Mouse (Mus musculus): ENCODE data around the gene Sh3rf3. TPM values are rescaled to one million over a fixed set of nuclear protein-coding genes. Genes with fewer than 3 reads are reported as not detected.

Gene Sh3rf3
- polyA plus RNA-seq, 1 experiment from 2014 or later, result 0.17 TPM

DNA sequence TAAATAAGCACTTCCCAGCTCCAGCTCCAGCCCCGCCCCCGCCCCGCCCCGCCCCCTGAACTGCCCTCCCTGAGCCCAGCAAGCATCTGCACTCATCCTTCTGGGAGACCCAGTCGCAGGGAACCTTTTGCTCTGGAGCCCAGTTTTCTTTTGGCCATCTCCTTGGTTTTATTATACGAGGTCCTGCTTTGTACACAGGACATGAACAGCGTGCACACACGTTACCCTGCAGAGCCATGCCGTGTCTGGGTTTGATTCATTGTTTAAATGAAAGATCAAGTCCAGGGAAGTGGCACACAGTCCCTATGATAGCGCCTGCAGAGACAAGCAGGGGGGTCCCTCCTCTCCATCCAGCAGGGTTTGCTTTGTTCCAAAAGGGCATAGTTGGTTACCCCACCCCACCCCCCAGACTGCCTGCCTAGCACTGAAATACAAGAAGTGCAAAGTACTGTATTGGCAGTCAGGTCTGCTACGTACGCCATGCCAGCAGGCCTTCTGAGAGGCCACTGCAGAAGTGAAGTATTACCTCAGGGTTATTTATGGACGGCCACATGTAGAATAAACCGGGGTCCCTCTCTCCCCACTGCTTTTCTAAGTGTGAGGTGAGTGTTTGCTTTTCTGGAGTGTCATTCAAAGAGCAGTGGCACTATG is 41.5 kb downstream of the Sh3rf3 start:
- ATAC-seq (ENCODE audit: insufficient number of reproducible peaks, low FRiP score), result no peak
- 14% methylated on average over 14 of the region's 14 CpGs for WGBS
- Histone ChIP-seq H3K4me3 (no peak overlapping the region), H3K9ac (no peak overlapping the region), H3K36me3 (no peaks in the 10 kb centered on the region), H3K4me1 (replicated peaks) (peaks cover 12% of the 10 kb centered on the region), H3K27ac (ENCODE audit: poor library complexity, severe bottlenecking) (no peak overlapping the region), H3K4me2 (peak overlapping the region; percentile 47), H3K27me3 (replicated peaks) (peaks cover 6% of the 10 kb centered on the region; the same call in 1 of the 2 replicates), H3K9me3 (replicated peaks) (no peaks in the 10 kb centered on the region)

DNA sequence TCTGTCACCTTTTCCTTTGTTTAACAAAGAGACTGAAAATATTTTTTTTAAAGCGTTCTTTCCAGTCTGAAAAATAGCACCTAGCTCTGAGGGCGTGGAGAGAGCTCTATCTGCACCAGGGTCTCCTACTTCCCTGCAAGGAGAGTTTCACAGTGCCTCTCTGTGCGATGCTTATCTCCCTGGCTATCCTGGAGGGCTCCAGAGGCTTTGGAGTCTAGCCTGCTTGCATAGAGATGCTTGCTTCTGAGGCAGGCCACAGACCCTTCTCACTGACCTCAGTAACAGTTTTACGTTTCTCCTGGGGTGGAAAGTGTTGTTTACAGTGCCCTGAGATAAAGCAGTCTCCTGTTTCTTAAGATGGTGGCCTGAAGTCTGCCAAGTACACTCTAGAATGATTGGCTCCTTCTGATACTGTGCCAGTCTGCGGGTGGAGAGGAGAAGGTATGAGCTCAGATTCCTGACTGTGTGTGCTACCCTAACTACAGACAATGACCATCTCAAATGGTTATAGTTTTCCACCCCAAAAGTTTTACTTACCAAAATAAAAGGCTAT is 42.1 kb downstream of the Sh3rf3 start:
- H3K27ac ChIP-seq (ENCODE audit: poor library complexity, severe bottlenecking), result no peak overlapping the region
- H3K9me3 ChIP-seq (replicated peaks), result no peaks in the 10 kb centered on the region
- H3K36me3 ChIP-seq, result no peaks in the 10 kb centered on the region
- H3K4me1 ChIP-seq (replicated peaks), result peaks cover 12% of the 10 kb centered on the region
- no peak overlapping the region for H3K4me2 ChIP-seq
- no peak overlapping the region for H3K9ac ChIP-seq
- H3K4me3 ChIP-seq, result no peak overlapping the region
- 15% methylated on average over 5 of the region's 5 CpGs for WGBS
- no peak for ATAC-seq (ENCODE audit: insufficient number of reproducible peaks, low FRiP score)
- H3K27me3 ChIP-seq (replicated peaks), result peaks cover 6% of the 10 kb centered on the region; the same call in 1 of the 2 replicates

DNA sequence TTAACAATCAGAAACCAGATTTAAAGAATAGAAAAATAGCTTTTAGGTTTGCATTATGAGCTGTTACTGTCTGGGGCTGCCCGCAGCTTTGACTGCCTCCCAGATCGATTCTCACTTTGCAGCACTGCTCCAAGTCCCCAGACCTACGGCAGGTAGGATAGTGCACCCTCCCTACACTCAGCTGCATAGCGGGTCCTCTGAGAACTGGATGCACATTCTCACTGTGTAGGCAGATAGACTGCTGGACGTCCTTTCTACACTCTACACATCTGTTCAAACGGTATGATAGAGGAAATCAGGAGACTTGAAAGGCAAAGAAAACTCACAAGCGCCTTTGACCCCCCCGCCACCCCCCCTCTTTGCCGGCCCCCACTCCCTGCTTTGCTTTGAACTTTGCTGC is 42.7 kb downstream of the Sh3rf3 start:
- no peak overlapping the region for H3K4me2 ChIP-seq
- H3K27ac ChIP-seq (ENCODE audit: poor library complexity, severe bottlenecking), result no peak overlapping the region
- peaks cover 12% of the 10 kb centered on the region for H3K4me1 ChIP-seq (replicated peaks)
- no peak for ATAC-seq (ENCODE audit: insufficient number of reproducible peaks, low FRiP score)
- no peak overlapping the region for H3K9ac ChIP-seq
- H3K27me3 ChIP-seq (replicated peaks), result peaks cover 6% of the 10 kb centered on the region; the same call in 1 of the 2 replicates
- H3K36me3 ChIP-seq, result no peaks in the 10 kb centered on the region
- H3K4me3 ChIP-seq, result no peak overlapping the region
- H3K9me3 ChIP-seq (replicated peaks), result no peaks in the 10 kb centered on the region
- WGBS, result 65% methylated on average over 9 of the region's 9 CpGs

DNA sequence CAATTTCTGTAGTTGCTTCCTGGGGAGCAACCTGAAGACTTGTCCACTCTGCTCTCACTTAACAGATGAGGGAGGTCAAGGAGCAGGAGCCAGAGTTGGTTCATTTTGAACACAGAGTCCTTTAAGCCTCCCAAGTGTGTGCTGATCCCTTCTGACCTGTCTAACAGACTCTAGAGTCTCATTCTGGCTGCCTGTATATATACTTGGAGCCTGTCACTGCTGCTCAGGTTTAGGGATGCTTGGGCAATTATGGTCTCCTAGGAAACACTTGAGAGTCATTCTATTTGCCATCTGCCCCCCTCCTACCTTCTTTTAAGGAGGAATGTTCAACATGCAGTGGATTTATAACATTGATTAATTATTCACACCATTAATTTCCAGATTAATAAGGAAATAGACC is 43.6 kb downstream of the Sh3rf3 start:
- H3K36me3 ChIP-seq, result no peaks in the 10 kb centered on the region
- H3K4me1 ChIP-seq (replicated peaks), result peaks cover 12% of the 10 kb centered on the region
- no peak for ATAC-seq (ENCODE audit: insufficient number of reproducible peaks, low FRiP score)
- no peak overlapping the region for H3K9ac ChIP-seq
- H3K27me3 ChIP-seq (replicated peaks), result peaks cover 2% of the 10 kb centered on the region; the same call in 1 of the 2 replicates
- H3K27ac ChIP-seq (ENCODE audit: poor library complexity, severe bottlenecking), result no peak overlapping the region
- no peaks in the 10 kb centered on the region for H3K9me3 ChIP-seq (replicated peaks)
- no peak overlapping the region for H3K4me3 ChIP-seq
- no peak overlapping the region for H3K4me2 ChIP-seq

DNA sequence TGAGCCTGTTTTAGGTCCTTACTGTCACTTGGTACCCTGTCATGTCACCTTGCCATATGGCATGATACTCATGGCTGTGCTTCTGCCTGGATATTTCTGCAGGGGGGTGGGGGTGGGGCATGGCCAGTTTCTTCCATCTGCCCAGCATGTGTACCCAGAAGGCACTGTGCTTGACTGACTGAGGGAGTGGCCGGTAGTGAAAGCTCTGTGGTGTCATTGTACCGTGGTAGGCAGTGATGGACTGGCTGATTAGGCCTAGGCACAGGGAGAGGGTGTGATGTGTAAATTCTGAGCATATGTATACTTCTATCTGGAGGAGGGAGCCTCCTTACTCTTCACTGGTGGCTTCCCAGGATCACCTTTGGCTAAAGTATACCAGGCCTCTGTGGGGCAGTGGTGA is 51.6 kb downstream of the Sh3rf3 start:
- Histone ChIP-seq H3K4me1 (replicated peaks) (no peaks in the 10 kb centered on the region), H3K9ac (no peak overlapping the region), H3K9me3 (replicated peaks) (no peaks in the 10 kb centered on the region), H3K27me3 (replicated peaks) (no peaks in the 10 kb centered on the region), H3K36me3 (no peaks in the 10 kb centered on the region), H3K4me2 (no peak overlapping the region), H3K4me3 (no peak overlapping the region), H3K27ac (ENCODE audit: poor library complexity, severe bottlenecking) (no peak overlapping the region)
- 61% methylated on average over 2 of the region's 2 CpGs for WGBS
- no peak for ATAC-seq (ENCODE audit: insufficient number of reproducible peaks, low FRiP score)

DNA sequence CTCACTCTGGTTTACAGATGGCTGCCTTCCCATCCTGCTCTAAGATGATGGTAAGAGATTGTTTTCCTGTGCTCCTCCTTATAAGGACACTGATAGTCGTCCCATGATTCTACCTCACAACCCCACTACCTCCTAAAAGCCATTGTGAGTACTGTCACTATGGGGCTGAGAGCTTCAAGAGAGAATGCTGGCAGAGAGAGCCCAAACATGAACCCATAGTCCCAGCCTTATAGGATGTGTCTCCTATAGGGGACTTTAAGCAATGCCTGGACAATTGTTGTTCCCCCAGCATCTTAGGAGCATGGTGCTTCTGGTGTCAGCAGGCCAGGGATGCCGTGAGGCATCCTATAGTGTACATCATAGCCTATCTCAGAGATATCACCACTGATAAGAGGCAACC is 54.4 kb downstream of the Sh3rf3 start:
- Histone ChIP-seq H3K4me1 (replicated peaks) (no peaks in the 10 kb centered on the region), H3K4me3 (no peak overlapping the region), H3K27me3 (replicated peaks) (no peaks in the 10 kb centered on the region), H3K4me2 (no peak overlapping the region), H3K36me3 (no peaks in the 10 kb centered on the region), H3K9ac (no peak overlapping the region), H3K9me3 (replicated peaks) (no peaks in the 10 kb centered on the region), H3K27ac (ENCODE audit: poor library complexity, severe bottlenecking) (no peak overlapping the region)
- ATAC-seq (ENCODE audit: insufficient number of reproducible peaks, low FRiP score), result no peak
- 76% methylated on average over 2 of the region's 2 CpGs for WGBS

DNA sequence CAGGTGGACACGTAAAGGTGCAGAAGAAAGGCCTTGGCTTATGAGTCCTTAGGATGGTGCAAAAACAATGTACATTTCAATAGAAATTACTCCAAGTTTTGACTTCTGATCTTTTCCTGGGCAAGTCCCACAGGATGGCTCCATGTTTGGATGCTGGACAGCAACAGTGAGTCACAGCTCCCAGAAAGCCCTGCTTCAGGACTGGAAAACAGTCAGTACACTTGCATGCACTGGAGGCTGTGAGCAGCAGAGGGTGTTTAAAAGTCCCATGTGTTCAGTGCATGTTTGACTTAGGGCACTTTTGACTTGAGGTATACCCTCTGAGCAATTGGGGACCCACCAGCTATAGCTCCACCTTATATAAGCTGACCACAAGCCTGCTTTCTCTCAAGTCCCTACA is 56.7 kb downstream of the Sh3rf3 start:
- no peak overlapping the region for H3K4me3 ChIP-seq
- no peak for ATAC-seq (ENCODE audit: insufficient number of reproducible peaks, low FRiP score)
- H3K4me1 ChIP-seq (replicated peaks), result no peaks in the 10 kb centered on the region
- H3K9ac ChIP-seq, result no peak overlapping the region
- H3K27me3 ChIP-seq (replicated peaks), result no peaks in the 10 kb centered on the region
- no peaks in the 10 kb centered on the region for H3K9me3 ChIP-seq (replicated peaks)
- H3K36me3 ChIP-seq, result no peaks in the 10 kb centered on the region
- no peak overlapping the region for H3K27ac ChIP-seq (ENCODE audit: poor library complexity, severe bottlenecking)
- 89% methylated on average over 1 of the region's 1 CpGs for WGBS
- no peak overlapping the region for H3K4me2 ChIP-seq

DNA sequence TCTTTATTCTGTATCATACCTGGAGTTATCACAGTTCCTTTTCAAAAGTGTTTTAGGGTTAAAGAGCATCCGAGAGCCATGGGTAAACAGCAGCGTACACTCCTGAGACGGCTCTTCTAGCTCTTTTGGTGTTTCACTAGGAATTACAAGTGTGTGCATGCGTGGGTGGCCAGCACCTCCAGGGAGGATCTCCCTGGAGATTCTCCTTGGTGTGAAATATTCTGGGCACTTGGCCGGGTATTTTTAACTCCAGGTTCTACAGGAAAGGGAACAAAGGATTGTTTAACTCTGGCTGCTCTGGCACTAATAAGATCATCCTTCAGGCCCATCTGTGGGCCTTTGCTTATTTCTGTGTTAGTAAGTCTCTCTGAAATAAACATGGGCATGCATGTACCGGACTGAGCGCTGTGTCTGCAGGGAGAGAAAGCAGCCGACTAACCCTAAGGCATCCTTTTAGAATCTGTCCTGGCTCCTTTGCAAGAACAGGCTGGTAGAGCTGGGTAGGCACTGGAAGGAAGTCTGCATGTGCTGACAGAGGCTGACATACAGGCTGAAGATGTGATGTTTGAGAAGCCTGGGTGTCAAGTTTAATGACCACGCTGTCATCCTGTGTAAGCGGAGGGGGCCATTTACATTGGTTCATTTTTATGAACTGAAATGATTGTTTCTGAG is 58.1 kb downstream of the Sh3rf3 start:
- WGBS, result 70% methylated on average over 10 of the region's 10 CpGs
- H3K4me2 ChIP-seq, result no peak overlapping the region
- no peak overlapping the region for H3K27ac ChIP-seq (ENCODE audit: poor library complexity, severe bottlenecking)
- no peaks in the 10 kb centered on the region for H3K9me3 ChIP-seq (replicated peaks)
- no peak overlapping the region for H3K9ac ChIP-seq
- no peaks in the 10 kb centered on the region for H3K36me3 ChIP-seq
- no peaks in the 10 kb centered on the region for H3K27me3 ChIP-seq (replicated peaks)
- ATAC-seq (ENCODE audit: insufficient number of reproducible peaks, low FRiP score), result no peak
- no peak overlapping the region for H3K4me3 ChIP-seq
- H3K4me1 ChIP-seq (replicated peaks), result no peaks in the 10 kb centered on the region

DNA sequence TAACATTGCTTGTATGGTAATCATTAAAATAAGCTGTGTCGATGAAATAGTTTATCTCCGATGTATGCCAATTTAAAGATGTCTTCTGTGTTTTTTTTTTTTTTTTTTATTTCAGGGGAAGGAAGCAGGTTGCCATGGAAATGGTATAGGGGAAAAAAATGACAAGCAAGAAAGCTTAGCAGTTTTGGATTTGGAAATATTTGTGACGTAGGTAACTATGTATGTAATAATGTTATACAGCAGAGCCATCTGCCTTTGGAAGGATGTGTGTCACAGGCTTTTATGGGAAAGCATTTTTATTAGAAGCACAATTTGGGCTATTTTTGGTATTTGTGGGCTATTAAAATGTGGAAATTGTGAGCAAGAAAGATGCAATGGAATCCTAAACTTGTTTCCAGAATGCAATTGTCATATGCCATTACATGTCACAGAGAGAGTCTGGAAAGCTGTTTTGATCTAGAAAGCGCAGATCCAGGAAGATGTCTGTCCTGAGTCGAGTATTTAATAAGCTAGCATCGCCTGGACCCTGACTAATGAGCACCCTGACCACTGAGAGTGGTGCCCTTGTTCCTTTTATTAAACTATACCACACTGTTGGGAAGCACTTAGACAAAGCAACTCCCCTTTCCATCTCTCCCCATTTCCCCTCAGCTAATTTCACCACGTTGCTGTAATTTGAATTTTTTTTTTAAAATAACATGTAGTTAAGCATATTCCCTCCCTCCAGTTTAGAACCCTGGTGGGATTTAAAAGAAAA is 58.8 kb downstream of the Sh3rf3 start:
- H3K27ac ChIP-seq (ENCODE audit: poor library complexity, severe bottlenecking), result no peak overlapping the region
- no peaks in the 10 kb centered on the region for H3K9me3 ChIP-seq (replicated peaks)
- H3K9ac ChIP-seq, result no peak overlapping the region
- no peaks in the 10 kb centered on the region for H3K27me3 ChIP-seq (replicated peaks)
- WGBS, result 79% methylated on average over 7 of the region's 7 CpGs
- H3K4me2 ChIP-seq, result no peak overlapping the region
- no peaks in the 10 kb centered on the region for H3K4me1 ChIP-seq (replicated peaks)
- ATAC-seq (ENCODE audit: insufficient number of reproducible peaks, low FRiP score), result no peak
- no peaks in the 10 kb centered on the region for H3K36me3 ChIP-seq
- no peak overlapping the region for H3K4me3 ChIP-seq

DNA sequence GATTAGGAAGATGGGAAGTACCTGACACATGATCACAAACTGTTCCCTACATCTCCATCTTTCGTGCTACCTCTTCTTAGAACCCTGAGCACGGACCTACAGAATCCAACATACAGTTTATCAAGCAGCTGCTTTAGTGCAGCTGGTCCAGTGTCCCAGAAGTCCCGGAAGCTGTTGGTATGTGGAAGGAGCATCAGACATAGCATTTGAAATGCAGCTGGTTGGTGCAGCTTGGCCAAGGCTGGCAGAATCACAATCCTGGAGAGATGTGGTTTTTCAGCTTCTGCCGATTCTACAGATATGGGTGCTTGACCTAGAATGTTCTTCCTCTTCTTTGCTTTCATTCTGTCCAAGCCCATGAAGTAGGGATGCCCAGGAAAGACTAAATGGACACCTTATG is 64.7 kb downstream of the Sh3rf3 start:
- no peak overlapping the region for H3K9ac ChIP-seq
- 86% methylated on average over 4 of the region's 4 CpGs for WGBS
- H3K4me3 ChIP-seq, result no peak overlapping the region
- H3K36me3 ChIP-seq, result no peaks in the 10 kb centered on the region
- peaks cover 11% of the 10 kb centered on the region; the same call in 1 of the 2 replicates for H3K9me3 ChIP-seq (replicated peaks)
- no peak for ATAC-seq (ENCODE audit: insufficient number of reproducible peaks, low FRiP score)
- H3K27me3 ChIP-seq (replicated peaks), result no peaks in the 10 kb centered on the region
- no peak overlapping the region for H3K4me2 ChIP-seq
- H3K27ac ChIP-seq (ENCODE audit: poor library complexity, severe bottlenecking), result no peak overlapping the region
- H3K4me1 ChIP-seq (replicated peaks), result no peaks in the 10 kb centered on the region

DNA sequence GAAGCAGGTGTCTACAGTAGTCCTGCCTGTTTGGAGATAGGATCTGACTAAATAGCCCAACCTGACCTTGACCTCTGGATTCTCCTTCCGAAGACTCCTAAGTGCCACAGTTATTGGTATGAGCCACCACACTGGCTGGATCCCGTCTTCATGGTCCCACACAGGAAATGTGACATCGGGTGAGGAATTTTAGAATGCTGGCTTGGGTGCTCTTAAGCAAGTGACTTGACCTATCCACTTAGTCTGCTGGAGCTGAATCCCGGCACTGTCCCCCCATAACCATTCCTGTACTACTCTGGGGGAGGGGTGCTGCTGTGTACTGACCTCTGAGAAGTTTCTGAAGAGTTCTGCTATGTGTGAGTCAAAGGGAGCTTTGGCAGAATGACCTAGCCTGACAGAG is 65.5 kb downstream of the Sh3rf3 start:
- Histone ChIP-seq H3K4me1 (replicated peaks) (no peaks in the 10 kb centered on the region), H3K4me3 (no peak overlapping the region), H3K9ac (no peak overlapping the region), H3K27ac (ENCODE audit: poor library complexity, severe bottlenecking) (no peak overlapping the region), H3K36me3 (no peaks in the 10 kb centered on the region), H3K4me2 (no peak overlapping the region), H3K9me3 (replicated peaks) (peaks cover 11% of the 10 kb centered on the region; the same call in 1 of the 2 replicates), H3K27me3 (replicated peaks) (no peaks in the 10 kb centered on the region)
- WGBS, result 79% methylated on average over 4 of the region's 4 CpGs
- no peak for ATAC-seq (ENCODE audit: insufficient number of reproducible peaks, low FRiP score)
